Mouse (Mus musculus): ENCODE data around the gene Tekt5. TPM values are rescaled to one million over a fixed set of nuclear protein-coding genes. Genes with fewer than 3 reads are reported as not detected.

The Tekt5 gene
- total RNA-seq, 1 experiment from 2014 or later = not detected

DNA sequence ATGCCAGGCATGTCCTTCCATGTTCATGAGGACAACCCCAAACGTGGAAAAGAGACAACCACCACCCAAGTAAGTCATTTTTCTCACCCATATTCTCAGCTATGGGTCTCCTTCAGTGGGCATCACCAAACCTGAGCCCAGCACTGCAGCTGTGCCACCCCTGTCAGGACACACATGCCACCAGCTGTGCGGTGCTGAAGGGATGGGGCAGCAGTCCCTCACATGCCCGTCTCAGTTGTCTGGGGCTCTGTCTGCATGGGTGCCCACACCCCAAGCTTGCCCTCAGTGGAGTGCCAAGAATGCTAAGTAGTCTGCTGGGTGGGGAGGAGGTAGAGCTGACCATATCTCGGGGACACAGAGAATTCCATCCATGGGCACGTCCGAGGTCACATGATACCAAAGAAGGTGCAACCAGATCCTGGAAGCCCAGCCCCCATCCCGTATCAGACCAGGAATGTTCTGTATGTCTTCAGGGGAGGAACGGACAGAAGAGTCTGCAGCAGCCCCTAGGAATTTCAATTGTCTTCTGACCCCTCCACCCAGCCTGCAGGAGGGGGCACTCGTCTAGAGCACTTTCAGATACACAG is 44.1 kb downstream of the Tekt5 start:
- no peak for ATAC-seq (replicated peaks in 1 of 2; ENCODE audit: insufficient read depth in 1 of 2, low FRiP score in 2 of 2, low TSS enrichment in 1 of 2, low read depth in 1 of 2, poor library complexity in 2 of 2, severe bottlenecking in 2 of 2)

DNA sequence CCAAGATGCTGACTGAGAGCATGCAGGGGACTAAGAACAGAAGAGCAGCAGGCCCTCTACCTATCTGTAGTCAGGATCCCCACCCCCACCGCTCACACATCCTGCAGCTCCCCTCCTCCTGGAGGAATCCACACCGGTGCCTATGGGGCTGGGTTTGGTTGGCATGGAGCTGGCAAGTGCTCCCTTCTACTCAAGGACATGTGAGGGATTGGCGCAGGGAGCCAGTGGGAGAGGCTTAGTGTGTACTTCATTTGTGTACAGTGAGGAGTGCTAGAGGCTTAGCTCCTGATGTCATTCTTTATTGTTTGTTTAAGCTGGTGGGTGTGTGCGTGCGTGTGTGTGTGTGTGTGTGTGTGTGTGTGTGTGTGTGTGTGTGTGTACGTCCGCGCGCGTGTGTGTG is 45.4 kb downstream of the Tekt5 start:
- ATAC-seq (replicated peaks in 1 of 2; ENCODE audit: insufficient read depth in 1 of 2, low FRiP score in 2 of 2, low TSS enrichment in 1 of 2, low read depth in 1 of 2, poor library complexity in 2 of 2, severe bottlenecking in 2 of 2) = no peak

DNA sequence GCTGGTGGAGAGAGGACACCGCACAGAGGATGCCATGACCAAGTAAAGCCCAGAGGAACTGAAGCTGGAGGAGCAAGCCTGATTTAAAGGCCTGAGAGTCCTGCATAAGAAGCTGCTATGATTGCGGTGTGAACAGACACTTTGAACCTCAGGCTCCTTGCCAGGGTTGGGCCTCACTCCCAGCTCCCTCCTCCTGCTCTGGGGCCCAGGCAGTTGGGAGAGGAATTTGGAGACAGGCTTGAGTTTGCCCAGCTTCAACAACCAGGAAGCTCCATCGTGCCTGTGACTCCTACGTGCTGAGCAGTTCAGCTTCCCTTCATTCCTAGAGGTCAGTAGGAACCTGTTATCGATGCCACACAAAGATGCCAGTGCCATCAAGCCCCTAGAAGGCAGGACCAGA is 45.9 kb downstream of the Tekt5 start:
- no peak for ATAC-seq (replicated peaks in 1 of 2; ENCODE audit: insufficient read depth in 1 of 2, low FRiP score in 2 of 2, low TSS enrichment in 1 of 2, low read depth in 1 of 2, poor library complexity in 2 of 2, severe bottlenecking in 2 of 2)

GRCm38 (mm10) chr16:10347551-10347950 is 47.7 kb downstream of the Tekt5 start:
- no peak for ATAC-seq (replicated peaks in 1 of 2; ENCODE audit: insufficient read depth in 1 of 2, low FRiP score in 2 of 2, low TSS enrichment in 1 of 2, low read depth in 1 of 2, poor library complexity in 2 of 2, severe bottlenecking in 2 of 2)

DNA sequence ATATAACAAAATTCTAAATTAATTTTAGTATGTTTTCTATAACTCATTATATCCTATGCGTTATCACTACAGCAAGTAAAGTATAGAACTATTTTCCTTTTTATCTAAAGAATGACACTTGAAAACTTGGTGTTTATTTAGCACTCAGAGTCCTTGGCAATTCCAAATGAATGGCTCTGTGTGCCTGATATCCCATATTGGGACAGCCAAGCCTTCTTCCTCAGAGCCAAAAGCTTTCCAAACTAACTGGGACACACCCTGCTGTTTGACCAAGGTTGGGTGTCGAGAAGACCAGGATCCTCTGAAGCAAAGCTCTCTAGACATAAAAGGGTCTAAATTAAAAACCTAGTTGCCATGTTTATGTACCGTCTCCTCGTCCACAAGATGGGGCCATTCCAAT is 54.2 kb downstream of the Tekt5 start:
- ATAC-seq (replicated peaks in 1 of 2; ENCODE audit: insufficient read depth in 1 of 2, low FRiP score in 2 of 2, low TSS enrichment in 1 of 2, low read depth in 1 of 2, poor library complexity in 2 of 2, severe bottlenecking in 2 of 2) = no peak

GRCm38 (mm10) chr16:10339930-10340329 is 55.4 kb downstream of the Tekt5 start:
- ATAC-seq (replicated peaks in 1 of 2; ENCODE audit: insufficient read depth in 1 of 2, low FRiP score in 2 of 2, low TSS enrichment in 1 of 2, low read depth in 1 of 2, poor library complexity in 2 of 2, severe bottlenecking in 2 of 2) = no peak

DNA sequence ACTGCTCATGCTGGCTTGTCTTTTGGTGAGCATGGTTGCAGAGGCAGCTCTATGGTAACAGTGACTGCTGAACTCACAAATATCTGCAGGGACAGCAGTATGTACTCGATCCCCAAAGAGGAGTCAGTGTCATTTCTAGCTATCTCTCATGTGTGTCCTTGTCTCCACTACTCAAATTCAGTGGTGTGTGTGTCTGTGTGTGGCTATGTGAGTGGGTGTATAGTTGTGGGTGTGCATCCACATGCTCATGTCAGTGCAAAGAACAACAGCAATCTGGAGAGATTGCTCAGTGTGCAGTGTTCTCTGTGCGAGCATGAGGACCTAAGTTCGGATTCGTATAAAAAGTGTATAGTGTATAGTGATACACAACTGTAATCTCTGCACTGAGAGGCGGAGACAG is 56.7 kb downstream of the Tekt5 start:
- no peak for ATAC-seq (replicated peaks in 1 of 2; ENCODE audit: insufficient read depth in 1 of 2, low FRiP score in 2 of 2, low TSS enrichment in 1 of 2, low read depth in 1 of 2, poor library complexity in 2 of 2, severe bottlenecking in 2 of 2)

DNA sequence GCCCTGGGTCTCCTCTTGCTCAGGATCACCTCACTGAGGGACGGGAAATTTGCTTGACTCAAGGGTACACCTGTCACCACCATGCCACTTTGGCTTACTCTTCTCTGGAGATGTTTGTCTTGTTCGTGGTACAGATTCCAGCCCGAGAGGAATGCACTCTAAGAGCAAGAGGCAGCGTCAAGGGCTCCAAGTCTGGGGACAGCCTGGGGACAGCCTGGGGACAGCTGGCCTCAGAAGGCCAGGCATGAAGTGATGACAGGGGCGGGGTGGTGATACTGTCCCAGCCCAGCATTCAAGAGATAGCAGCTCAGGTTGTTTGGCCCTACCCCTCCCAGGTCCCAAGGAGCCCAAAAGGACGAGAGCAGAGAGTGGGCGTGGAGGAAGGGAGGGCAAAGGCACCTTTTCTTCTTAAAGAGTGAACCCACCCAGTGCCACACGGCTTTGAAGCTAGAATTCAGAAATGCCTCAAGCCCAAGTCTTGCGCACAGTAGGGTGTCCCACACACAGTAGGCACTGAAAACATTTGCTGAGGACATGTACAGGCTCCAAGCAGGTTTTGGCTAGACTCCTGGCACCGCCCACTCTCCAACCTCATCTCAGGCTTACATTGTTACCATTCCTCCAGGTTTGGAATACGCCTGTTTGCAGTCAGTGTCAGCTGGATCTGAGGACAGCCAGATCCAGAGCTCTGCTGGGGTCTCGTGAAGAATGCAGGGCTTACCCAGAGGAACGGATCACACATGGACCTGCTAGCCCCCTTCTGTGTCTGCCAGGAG is 57.7 kb downstream of the Tekt5 start:
- no peak for ATAC-seq (replicated peaks in 1 of 2; ENCODE audit: insufficient read depth in 1 of 2, low FRiP score in 2 of 2, low TSS enrichment in 1 of 2, low read depth in 1 of 2, poor library complexity in 2 of 2, severe bottlenecking in 2 of 2)

DNA sequence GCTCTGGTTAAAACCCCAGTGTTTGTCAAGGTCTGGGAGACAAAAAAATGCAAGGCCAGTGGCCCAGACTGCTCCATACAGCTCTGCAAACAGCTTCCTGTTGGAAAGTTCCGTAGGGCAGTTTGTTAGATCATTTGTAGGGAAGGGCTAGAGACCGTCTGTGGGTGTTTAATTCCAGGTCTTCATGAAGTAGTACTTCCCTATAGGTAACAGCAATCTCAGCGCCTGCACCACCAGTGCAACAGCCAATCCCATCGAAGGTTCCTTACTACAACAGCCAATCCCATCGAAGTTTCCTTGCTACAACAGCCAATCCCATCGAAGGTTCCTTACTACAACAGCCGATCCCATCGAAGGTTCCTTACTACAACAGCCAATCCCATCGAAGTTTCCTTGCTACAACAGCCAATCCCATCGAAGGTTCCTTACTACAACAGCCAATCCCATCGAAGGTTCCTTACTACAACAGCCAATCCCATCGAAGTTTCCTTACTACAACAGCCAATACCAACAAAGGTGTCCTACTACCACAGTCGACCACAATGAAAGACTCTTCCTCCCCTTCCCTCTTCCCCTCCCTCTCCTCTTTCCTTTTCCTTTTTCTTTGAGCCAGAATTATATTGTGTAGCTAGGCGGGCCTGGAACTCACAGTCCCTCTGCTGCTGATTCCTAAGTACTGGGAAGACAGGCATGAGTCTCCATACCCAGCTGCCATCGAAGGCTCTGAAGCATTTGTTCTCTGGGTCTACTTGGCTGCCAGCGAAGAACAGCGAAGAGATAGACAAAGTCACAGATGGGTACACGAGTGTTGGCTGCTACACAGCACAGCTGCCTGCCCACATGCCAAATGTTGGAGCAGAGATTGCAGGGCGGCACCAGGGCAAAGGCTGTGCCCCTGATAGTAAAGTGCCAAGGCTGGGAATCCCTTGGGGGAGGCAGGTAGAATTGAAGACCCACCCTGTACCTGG is 58.6 kb downstream of the Tekt5 start:
- no peak for ATAC-seq (replicated peaks in 1 of 2; ENCODE audit: insufficient read depth in 1 of 2, low FRiP score in 2 of 2, low TSS enrichment in 1 of 2, low read depth in 1 of 2, poor library complexity in 2 of 2, severe bottlenecking in 2 of 2)

GRCm38 (mm10) chr16:10335953-10336352 is 59.3 kb downstream of the Tekt5 start:
- ATAC-seq (replicated peaks in 1 of 2; ENCODE audit: insufficient read depth in 1 of 2, low FRiP score in 2 of 2, low TSS enrichment in 1 of 2, low read depth in 1 of 2, poor library complexity in 2 of 2, severe bottlenecking in 2 of 2) = no peak

- ATAC-seq (replicated peaks in 1 of 2; ENCODE audit: insufficient read depth in 1 of 2, low FRiP score in 2 of 2, low TSS enrichment in 1 of 2, low read depth in 1 of 2, poor library complexity in 2 of 2, severe bottlenecking in 2 of 2) = no peak
Observed at GRCm38 (mm10) chr16:10332732-10333131, 62.6 kb downstream of the Tekt5 start.

DNA sequence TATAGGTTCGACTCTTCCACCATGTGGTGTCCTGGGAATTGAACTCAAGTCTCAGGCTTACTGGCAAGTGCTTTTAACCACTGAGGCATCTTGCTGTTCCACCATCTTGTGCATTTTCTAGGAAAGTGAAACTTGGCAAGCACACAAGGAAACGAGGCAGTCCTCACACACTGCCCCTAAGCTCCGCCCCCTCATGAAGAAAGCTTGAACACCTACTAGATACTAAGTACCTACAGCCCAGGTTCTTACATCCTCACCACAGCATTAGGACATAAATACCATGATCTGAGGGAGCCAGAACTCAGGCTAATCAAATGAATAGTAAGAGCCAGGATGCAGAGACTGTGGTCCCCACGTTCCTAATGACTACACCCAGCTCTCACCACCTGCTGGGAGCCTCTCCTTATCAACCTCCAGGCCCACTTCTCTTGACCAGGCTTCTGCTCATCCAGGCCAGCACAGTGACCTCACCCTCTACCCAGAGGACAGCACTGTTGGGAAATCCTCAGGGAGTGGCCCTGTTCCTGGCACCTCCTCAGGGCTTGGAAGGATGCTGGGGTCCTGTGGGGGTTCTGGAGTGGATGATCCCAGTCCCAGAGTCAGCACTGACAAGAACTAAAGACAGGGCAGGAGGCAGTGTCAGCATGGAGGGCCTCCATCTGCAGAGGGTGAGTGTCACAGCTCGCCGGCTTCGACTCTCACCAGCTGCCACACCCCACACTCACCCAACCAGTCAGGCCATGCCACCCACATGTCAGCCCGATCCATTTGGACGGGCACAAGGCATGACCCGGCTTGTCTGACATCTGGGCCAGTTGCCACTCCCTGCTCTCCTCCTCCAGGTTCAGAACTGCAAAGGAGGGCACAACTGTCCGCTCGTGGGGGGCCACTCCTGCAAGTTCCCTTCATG is 64.4 kb downstream of the Tekt5 start:
- ATAC-seq (replicated peaks in 1 of 2; ENCODE audit: insufficient read depth in 1 of 2, low FRiP score in 2 of 2, low TSS enrichment in 1 of 2, low read depth in 1 of 2, poor library complexity in 2 of 2, severe bottlenecking in 2 of 2) = no peak

DNA sequence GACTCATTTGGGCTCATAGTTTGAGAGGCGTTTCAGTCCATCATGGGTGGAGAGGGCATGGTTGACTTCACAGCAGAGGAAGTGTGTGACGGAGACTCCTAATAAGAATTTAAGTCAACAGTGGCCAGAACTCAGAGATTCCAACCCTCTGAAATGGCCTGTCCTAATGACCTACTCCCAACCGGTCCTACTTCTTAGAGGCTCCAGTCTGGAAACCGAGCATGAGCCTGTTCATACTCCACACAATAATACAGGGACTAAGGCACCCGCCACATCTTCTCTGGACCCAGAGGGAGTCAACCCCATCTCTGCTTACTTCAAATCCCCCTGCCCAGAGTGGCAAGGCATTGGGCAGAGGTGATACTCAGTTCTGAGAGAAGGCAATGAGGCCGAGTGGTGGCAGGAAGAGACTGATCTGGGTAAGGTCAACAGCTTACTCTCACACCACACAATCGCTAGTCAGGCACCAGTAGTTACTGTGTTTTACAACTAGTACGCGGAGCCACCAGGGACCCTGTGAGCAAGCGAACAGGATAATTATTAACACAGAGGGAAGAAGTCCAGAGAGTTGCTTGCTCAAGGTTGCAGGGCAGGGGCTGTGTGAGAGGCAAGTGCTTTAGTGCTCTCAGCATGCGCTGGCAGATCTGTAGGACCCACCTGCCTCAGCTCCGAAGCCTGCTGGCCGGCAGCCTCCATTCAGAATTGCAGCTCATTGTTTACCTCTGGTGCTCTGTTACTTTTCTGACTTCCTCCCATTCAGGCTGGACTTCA is 67.5 kb downstream of the Tekt5 start:
- no peak for ATAC-seq (replicated peaks in 1 of 2; ENCODE audit: insufficient read depth in 1 of 2, low FRiP score in 2 of 2, low TSS enrichment in 1 of 2, low read depth in 1 of 2, poor library complexity in 2 of 2, severe bottlenecking in 2 of 2)

- no peak for ATAC-seq (replicated peaks in 1 of 2; ENCODE audit: insufficient read depth in 1 of 2, low FRiP score in 2 of 2, low TSS enrichment in 1 of 2, low read depth in 1 of 2, poor library complexity in 2 of 2, severe bottlenecking in 2 of 2)
Observed at GRCm38 (mm10) chr16:10319914-10320569, 75.2 kb downstream of the Tekt5 start.

DNA sequence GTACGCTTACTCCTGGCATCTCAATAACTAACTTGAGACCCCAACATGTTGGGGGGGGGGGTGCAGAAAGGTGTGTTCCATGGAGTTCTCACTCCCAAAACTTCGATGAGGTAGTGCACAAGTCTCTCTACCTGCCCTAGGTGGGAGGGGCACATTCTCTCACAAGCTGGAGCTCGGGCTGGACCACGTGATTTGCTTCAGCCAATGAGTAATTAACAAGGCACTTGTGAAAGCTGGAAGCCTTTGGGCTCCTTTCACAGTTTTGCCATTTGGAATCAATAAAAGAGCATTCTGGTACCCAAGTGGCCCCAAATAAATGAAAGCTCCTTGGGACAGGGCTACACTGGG is 78.1 kb downstream of the Tekt5 start:
- no peak for ATAC-seq (replicated peaks in 1 of 2; ENCODE audit: insufficient read depth in 1 of 2, low FRiP score in 2 of 2, low TSS enrichment in 1 of 2, low read depth in 1 of 2, poor library complexity in 2 of 2, severe bottlenecking in 2 of 2)

GRCm38 (mm10) chr16:10316493-10317196 is 78.6 kb downstream of the Tekt5 start:
- ATAC-seq (replicated peaks in 1 of 2; ENCODE audit: insufficient read depth in 1 of 2, low FRiP score in 2 of 2, low TSS enrichment in 1 of 2, low read depth in 1 of 2, poor library complexity in 2 of 2, severe bottlenecking in 2 of 2) = no peak

All from hematopoietic stem cell, adult 5-6 weeks (primary cell).